Mouse (Mus musculus) right cerebral cortex, postnatal 25 days (tissue): ENCODE results near the gene Mylk.

ENCODE experiments used
- DNase-seq: peaks from one replicate; pipeline ENCODE4 v3.0.0; 2022

The Mylk gene

GRCm38 (mm10) chr16:34917373-34917900, 172.4 kb downstream of the Mylk start:
- DNase-seq, result no peak

- DNase-seq, result no peak
These were observed 175.2 kb downstream of the Mylk start for GRCm38 (mm10) chr16:34920182-34920581.

GRCm38 (mm10) chr16:34920868-34921267, 175.9 kb downstream of the Mylk start:
- no peak for DNase-seq

GRCm38 (mm10) chr16:34921319-34921718, 176.3 kb downstream of the Mylk start:
- DNase-seq, result no peak

GRCm38 (mm10) chr16:34923630-34924029, 178.6 kb downstream of the Mylk start:
- DNase-seq, result no peak

GRCm38 (mm10) chr16:34924324-34924723, 179.3 kb downstream of the Mylk start:
- DNase-seq, result no peak

GRCm38 (mm10) chr16:34924937-34925618, 180.1 kb downstream of the Mylk start:
- DNase-seq, result no peak

- no peak for DNase-seq
These were observed 181.8 kb downstream of the Mylk start for GRCm38 (mm10) chr16:34926531-34927435.

- DNase-seq, result no peak
These were observed 184.7 kb downstream of the Mylk start for GRCm38 (mm10) chr16:34929686-34930085.

- no peak for DNase-seq
These were observed 185.1 kb downstream of the Mylk start for GRCm38 (mm10) chr16:34930110-34930509.

- DNase-seq, result no peak
These were observed 186.3 kb downstream of the Mylk start for GRCm38 (mm10) chr16:34931306-34931705.

GRCm38 (mm10) chr16:34933173-34933572, 188.2 kb downstream of the Mylk start:
- no peak for DNase-seq

GRCm38 (mm10) chr16:34934486-34934885, 189.5 kb downstream of the Mylk start:
- DNase-seq, result no peak

- DNase-seq, result no peak
These were observed 190.7 kb downstream of the Mylk start for GRCm38 (mm10) chr16:34935514-34936338.

- no peak for DNase-seq
These were observed 191.4 kb downstream of the Mylk start for GRCm38 (mm10) chr16:34936339-34936810.

GRCm38 (mm10) chr16:34937611-34938010, 192.6 kb downstream of the Mylk start:
- DNase-seq, result no peak

- no peak for DNase-seq
These were observed 193.2 kb downstream of the Mylk start for GRCm38 (mm10) chr16:34938248-34938647.

- no peak for DNase-seq
These were observed 194.9 kb downstream of the Mylk start for GRCm38 (mm10) chr16:34939951-34940350.

- no peak for DNase-seq
These were observed 195.4 kb downstream of the Mylk start for GRCm38 (mm10) chr16:34940363-34940762.

- no peak for DNase-seq
These were observed 196.9 kb downstream of the Mylk start for GRCm38 (mm10) chr16:34941915-34942314.

GRCm38 (mm10) chr16:34946301-34946700, 201.3 kb downstream of the Mylk start:
- DNase-seq, result no peak

GRCm38 (mm10) chr16:34950935-34951334, 205.9 kb downstream of the Mylk start:
- no peak for DNase-seq

GRCm38 (mm10) chr16:34952254-34952653, 207.2 kb downstream of the Mylk start:
- DNase-seq, result no peak
